Mouse (Mus musculus): Measurements from ENCODE around the gene Gm49387. TPM values are rescaled to one million over a fixed set of nuclear protein-coding genes. Genes with fewer than 3 reads are reported as not detected.

The Gm49387 gene
- total RNA-seq (2021) = 1 to 10 TPM in 1 of 2 experiments, under 1 TPM in 1; 0.47 to 1.5 TPM

DNA sequence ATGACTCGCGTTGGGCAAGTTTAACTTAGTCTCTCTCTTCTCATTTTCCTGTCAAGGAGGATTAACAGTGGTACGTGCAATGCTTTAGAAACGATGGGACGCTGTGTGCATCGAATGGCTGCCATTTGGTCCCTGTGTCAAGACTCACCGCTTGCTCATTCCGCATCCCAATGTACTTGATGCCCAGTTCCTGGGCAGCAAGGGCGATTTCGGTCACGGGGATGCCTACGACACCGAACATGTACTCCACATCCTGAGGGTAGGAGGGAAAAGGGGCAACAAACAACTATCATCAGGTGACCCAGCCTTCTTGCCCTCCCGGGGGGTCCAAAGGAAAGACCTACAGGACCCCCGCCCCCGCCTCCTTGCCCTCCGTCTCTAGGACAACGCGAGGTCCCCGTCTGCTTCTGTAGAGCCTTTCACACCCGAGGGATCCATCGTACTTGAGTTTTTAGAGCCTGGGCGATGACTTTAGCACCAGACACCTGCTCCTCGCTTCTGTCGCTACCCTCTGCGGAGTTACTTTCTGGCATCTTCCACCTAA, at the start of gene Gm49387:
TSS of gene Gm49387 (minus strand) at position 533 of the 544 bp plus-strand sequence.
- no peak for DNase-seq (ENCODE audit: low spot score)
- intact Hi-C loops (cut with DNase I) = no loop called here

DNA sequence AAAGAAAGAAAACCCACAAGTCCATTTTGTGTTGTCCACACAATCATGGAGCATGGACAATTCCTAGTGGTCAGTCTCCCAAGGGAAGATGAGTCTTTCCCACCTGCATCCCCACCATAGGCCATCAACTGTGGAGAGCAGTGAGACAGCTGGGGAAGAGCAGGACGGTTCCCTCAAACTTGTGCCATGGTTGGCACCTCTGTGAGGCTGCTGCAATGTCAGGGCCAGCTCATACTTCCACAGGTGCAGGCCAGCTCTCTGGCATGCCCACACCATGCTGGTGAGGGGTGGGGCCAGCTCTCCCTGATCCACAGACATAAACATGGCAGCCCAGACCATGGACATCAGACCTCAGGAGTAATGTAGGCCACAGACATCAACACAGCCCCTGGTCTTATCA, 45.6 kb upstream of the Gm49387 start:
- intact Hi-C loops (cut with DNase I) = no loop called here
- DNase-seq (ENCODE audit: low spot score) = no peak

DNA sequence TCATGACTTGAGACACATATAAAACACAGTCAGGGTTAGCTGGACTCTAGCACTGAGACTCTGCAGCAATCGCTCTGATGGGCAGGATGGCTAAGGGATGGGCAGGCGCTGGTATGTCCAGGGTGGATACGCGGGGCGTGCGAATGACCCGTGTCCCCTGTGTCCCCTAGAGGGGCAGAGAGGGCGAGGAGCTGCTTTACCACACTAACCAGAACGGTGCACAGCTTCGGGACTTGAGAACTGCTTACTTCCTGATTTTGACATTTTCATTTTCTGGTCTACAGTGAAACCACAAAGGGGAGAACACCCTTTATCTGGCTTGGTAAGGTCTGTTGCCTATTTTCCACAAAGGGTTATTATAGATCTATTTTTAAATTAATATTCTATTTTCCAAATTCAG, 45.0 kb upstream of the Gm49387 start:
- intact Hi-C loops (cut with DNase I) = no loop called here
- DNase-seq (ENCODE audit: low spot score) = no peak

DNA sequence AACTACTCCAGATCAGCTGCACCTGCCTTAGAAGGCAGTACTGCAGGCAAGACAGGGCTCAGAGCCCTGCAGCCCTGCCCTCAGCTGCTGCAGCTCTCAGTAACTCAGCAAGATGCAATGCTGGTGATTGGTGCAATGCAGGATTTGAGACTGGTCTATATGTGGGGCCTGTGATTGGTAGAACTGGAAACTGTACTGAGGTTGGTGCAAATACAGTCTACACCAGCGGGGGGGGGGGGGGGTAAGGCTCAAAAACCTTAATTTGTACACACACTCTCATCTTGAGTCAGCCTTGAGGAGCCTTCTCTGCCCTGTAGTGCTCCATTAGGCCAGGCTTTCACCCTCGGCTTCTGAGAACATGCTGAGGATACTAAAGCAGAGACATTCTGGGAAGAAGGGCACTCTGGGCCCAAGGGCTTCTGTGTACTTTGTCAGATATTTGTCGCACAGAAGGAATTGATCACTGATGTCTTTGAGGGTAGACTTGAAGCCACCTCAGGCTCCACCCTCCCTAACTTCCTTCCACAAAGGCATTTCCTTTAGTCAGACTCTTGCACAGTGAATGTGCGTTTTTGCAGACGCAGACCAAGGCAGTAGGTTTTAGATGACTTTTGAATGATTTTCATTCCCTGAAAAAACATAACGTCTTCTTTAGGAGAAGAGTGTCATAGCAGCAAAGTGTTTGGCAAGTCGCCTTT, 43.8 kb upstream of the Gm49387 start:
- intact Hi-C loops (cut with DNase I) = no loop called here
- DNase-seq (ENCODE audit: low spot score) = no peak

DNA sequence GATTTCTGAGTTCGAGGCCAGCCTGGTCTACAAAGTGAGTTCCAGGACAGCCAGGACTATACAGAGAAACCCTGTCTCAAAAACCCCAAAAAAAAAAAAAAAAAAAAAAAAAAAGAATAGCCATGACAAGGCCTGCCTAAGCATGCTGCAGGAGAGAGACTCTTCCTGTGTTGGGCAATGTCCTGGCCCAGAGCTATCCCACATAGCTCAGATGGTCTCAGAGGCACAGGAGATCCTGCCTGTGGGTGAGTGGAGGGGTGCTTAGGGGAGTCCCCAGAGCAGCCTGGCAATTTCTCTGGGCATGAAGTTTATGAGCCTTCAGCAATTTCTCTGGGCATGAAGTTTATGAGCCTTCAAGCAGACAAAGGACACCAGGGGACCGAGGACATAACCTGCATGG, 42.9 kb upstream of the Gm49387 start:
- DNase-seq (ENCODE audit: low spot score) = no peak
- intact Hi-C loops (cut with DNase I) = no loop called here

DNA sequence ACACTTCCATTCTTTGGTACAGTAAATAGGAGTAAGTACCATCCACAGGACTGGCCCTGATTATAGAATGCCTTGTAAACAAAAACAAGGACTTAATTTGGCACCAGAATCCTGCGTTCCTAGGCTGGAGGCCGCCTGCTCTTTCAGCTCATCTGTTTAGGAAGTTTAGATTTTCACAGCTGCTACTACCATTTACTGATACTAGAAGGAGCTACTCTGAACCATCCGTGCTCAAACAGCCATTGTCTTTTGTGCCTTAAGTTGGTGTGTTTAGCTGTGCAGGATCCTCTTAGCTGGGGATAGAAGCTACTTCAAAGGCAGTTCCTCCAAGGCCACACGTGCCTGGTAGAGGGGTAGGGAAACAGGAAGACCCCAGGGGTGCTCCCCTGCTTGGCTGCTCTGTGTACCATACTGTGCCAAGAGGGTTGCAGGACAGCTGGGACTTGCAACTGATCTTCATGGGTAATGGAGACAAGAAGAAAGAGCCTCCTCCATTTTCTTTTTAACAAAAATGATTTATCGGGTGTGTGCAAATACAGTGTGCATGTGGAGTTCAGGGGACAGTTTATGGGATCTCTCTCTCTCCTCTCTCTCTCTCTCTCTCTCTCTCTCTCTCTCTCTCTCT, 41.4 kb upstream of the Gm49387 start:
- no peak for DNase-seq (ENCODE audit: low spot score)
- intact Hi-C loops (cut with DNase I) = no loop called here

DNA sequence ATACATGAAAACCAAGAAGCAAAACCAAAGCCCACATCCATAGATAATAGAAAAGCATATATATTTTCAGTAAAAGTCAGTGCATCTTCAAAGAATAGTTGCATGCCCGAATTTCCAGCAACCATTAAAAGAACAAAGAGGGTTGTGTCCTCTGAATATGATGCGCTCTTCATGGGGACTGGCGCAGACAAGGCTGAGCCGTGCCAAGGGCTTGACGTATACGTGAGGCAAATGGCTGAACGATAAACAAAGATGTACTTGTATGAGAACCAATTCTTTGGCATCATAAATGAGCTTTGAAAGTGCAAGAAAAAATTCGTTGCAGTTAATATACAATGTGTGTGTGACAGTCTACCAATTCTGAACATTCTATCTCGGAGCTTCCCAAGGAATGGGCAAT, 40.6 kb upstream of the Gm49387 start:
- intact Hi-C loops (cut with DNase I) = no loop called here

DNA sequence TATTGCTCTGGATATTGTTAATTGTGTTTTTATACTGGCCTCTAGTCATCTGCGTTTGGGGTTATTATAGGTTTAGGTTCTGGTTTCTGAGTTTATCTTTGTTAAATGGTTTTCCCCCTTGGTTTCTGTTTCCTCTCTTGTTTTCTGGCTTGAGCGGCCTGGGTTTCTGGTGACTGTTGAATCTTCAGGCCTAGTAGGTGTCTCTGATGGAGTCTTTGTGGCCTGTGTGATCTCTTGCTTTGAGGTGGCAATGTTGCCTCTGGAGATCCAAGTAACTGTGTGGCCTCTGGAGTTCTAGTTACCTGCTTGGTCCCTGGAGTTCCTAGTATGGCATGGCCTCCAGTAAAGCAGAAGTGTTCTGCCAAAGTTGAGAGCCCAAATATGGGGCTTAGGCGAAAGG, 40.0 kb upstream of the Gm49387 start:
- no peak for DNase-seq (ENCODE audit: low spot score)
- intact Hi-C loops (cut with DNase I) = no loop called here

More for the DNA sequence above, 40.6 kb upstream of the Gm49387 start:
- no peak for DNase-seq (ENCODE audit: low spot score)

DNA sequence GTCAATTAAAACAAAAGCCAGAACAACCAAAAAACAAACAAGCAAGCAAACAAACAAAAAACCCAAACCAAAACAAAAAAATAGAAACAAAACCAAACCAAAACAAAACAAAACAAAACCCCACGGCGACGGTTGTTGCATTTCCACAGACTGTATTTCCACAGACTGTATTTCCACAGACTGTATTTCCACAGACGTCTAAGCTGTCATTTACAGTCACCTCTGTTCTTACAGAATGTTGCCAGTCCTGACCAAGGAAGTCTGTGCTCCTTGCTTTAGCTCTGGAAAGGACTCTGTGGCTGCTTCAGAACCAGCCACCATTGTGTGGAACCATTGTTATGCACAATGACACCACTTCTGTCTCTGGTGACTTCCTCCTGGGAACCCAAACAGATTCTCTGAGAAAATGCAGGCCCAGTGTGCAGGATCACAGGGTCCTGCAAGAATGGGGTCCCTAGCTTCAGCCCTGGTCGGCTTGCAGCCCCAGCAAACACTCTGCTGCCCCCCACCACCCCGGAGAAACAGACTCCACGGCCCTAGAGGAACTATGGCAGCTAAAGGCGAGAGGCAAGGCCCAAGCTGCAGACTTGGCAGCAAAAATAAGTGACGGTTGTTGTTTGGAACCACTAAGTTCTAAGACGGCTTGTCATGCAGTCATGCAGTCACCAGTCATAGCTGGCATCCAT, 31.1 kb upstream of the Gm49387 start:
- DNase-seq (ENCODE audit: low spot score) = no peak
- intact Hi-C loops (cut with DNase I) = no loop called here

DNA sequence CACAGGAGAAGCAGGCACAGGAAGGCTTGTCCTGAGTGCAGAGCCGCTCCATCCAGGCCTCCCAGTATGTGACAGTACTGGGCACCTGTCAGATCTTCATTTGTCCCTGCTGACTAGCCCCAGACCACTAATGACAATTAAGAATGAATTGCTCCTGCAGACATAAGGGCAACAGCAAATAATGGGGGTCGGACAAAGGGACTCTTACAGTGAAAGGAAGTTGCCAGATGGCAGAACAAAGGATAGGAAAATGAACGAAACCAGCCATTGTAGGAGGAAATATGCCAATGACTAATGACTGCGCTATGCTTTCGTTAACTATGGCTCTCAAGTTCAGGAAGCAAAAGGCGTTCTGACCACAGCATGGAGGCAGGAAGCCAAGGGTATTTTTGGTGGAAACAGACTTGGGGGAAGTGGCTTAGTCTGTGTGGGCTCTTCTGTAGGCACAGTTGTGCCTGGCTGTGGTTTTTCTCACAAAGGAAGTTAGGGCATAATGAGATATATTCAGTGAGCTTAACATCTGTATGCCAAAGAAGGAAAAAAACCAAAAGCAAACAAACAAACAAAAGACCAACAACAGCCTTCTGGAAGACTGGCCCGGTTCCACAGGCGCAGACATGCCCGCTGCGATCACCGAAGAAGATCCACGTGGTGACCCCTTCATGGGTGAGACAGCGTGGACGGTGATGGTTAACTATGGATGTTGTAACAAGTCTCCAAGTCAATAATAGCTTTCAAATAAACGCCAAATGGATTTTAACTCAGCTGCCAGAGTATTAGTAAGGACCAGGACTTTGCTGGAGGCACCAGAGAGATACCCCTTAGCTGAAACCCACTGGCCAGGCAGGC, 29.2 kb upstream of the Gm49387 start:
- no peak for DNase-seq (ENCODE audit: low spot score)
- intact Hi-C loops (cut with DNase I) = loop anchor here (5.0 kb wide), 1 partner anchor 32 kb away; no protein-coding TSS in a partner anchor

DNA sequence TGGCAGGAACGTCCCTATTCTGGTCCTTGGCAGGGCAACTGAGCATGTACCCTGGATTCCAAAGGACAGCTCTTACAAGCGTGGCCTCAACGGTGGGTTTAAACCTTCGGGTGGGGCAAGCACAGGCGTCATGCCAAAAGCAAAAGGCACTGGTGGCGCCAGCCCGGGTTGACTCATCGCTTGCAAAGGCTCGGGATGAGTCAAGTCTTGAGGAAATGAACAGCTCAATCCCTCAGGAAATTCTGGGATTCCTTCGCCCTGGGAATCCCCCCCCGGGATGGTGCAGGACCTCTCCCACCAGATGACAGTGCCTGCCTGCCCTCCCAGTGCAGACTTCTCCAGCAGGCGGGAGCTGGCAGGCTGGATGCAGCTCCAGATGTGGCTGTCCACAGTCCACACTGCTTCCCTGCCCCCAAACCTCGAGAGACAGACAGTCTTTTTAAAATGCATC, 28.5 kb upstream of the Gm49387 start:
- intact Hi-C loops (cut with DNase I) = loop anchor here (5.0 kb wide), 1 partner anchor 33 kb away; no protein-coding TSS in a partner anchor
- DNase-seq (ENCODE audit: low spot score) = peak; percentile 77

DNA sequence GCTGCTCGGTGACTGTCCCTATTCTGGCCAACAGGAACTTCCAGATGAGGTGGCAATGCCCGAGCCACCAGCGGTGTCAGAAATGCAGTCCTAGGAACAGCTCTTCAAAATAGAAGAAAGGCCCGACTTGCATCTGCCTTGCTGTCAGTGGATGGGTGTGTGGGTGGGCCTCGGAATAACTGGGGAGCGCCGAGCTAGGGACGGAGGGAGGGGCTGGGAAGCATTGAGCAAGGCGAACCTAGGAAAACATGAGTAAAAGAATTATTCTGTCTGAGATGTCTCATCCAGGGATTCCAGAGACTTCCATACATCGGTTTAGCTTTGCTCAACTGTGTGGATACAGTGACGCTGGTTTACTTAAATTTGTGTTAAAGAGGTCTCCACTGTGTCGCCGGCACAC, 27.6 kb upstream of the Gm49387 start:
- intact Hi-C loops (cut with DNase I) = loop anchor here (5.0 kb wide), 1 partner anchor 34 kb away; no protein-coding TSS in a partner anchor

DNA sequence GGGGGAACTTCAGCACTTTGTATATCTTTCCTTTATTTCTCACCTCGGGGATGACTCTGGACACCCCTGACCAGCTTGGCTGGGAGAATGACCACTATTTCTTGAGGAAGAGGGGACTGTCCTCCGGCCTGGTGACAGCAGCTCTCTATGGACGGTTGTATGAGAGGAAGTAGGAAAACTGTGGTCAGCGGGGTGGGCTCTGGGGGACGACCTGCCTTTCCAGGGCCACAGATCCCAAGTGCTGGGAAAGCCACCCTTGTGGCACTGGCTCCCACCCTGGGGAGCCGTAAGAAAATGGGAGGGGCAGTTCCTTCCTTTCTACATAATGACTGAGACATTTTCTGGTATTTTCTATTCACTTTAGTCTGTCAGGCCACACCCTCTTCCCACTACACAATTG, 27.1 kb upstream of the Gm49387 start:
- intact Hi-C loops (cut with DNase I) = loop anchor here (5.0 kb wide), 1 partner anchor 35 kb away; no protein-coding TSS in a partner anchor
- DNase-seq (ENCODE audit: low spot score) = no peak

More for the DNA sequence above, 27.6 kb upstream of the Gm49387 start:
- DNase-seq (ENCODE audit: low spot score) = no peak

DNA sequence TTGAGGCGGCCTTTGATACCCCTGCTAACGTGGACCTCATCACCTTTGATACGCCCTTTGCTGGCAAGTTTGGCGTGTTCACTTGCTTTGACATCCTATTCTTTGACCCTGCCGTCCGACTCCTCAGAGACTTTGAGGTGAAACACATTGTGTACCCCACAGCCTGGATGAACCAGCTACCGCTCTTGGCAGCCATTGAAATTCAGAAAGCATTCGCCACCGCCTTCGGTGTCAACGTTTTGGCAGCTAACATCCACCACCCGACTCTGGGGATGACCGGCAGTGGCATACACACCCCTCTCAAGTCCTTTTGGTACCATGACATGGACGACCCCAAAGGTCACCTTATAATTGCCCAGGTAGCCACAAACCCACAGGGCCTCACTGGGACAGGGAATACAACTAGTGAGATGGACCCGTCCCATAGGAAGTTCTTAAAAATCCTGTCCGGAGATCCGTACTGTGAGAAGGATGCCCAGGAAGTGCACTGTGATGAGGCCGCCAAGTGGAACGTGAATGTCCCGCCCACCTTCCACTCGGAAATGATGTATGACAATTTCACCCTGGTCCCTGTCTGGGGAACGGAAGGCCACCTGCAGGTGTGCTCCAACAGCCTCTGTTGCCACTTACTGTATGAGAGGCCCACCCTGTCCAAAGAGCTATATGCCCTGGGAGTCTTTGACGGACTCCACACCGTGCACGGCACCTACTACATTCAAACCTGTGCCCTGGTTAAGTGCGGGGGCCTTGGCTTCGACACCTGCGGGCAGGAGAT, 26.4 kb upstream of the Gm49387 start:
- intact Hi-C loops (cut with DNase I) = loop anchor here (5.0 kb wide), 1 partner anchor 35 kb away; no protein-coding TSS in a partner anchor
- no peak for DNase-seq (ENCODE audit: low spot score)

DNA sequence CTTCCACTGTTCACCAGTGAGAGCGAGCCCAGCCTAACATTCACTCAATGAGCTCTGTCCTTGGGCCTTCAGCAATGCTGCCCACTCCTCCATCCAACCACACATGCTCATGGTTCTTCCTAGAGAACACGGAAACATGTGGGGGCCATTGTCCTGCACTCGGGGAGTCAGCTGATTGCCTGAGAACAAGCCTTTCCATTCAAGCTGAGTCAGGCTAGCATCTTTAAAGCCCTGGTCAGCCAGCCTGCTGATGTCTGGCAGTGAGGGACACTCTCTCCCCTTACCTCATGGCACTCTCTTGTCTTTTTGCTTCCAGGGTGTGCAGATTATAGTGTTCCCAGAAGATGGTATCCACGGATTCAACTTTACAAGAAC, 24.9 kb upstream of the Gm49387 start:
- intact Hi-C loops (cut with DNase I) = loop anchor here (5.0 kb wide), 1 partner anchor 37 kb away; no protein-coding TSS in a partner anchor
- DNase-seq (ENCODE audit: low spot score) = no peak

DNA sequence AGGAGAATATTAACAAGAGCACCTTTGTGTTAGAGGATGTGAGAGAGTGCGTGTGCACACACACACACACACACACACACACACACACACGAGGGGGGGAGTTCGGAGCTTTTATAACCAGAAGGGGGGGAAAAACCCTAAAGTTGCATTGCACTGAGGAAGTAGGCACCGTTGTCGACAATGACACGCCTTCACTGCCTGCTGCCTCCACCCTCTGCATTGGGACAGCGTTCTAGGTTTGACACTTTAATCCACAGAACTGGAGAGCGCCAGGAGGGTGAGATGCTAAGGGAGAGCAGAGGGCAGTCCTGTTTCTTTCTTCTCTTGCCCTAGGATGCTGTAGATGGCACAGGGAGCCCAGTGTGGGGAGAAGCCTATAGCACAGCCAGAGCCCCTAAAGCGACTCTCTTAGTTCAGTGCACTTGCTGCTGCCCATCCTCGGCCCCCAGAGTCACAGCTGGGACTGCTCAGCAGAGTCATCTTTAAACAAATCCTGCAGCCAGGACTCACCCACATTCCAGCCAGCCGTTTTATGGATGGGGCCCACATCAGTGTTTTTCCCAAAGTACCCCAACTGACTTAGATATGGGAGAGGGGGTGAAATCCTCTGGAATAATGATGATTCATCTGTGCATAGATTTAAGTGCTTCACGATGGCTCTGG, 24.4 kb upstream of the Gm49387 start:
- intact Hi-C loops (cut with DNase I) = loop anchor here (5.0 kb wide), 1 partner anchor 37 kb away; no protein-coding TSS in a partner anchor
- DNase-seq (ENCODE audit: low spot score) = no peak

DNA sequence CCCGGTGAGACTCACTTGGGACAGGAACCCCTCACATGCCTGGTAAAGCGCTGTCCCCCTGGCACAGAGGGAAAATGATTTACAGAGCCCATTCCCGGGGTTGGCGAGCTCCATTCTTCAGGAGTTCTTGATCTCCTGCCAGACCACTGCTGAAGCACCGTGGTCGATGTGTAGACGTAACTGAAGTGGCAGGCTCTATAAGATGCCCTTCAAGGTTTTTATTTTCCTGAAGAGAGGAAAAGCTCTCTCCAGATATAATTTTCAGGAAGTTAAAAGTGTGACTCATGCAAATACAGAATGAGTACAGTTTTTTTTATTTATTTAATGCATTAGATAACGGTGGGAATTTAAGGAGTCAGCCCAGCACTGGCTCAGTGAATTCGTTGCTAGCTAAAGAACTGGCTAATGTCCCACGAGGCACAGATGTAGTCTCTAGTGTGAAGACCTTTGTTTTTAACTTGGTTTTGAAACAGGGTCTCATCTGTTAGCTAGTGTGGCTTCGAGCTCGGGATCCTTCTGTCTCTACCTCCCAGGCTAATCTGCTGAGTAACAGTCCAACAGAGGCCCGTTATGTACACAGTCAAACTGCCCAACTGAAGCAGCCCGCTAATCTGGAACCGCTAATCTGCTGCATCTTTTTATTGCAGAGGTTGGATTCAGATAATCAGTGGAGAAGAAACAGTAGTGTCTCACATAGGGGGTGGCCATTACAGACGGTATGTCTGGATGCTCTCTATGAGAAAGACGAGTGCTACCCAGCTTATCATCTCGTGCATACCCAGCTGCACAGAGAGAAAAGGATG, 23.6 kb upstream of the Gm49387 start:
- DNase-seq (ENCODE audit: low spot score) = no peak
- intact Hi-C loops (cut with DNase I) = no loop called here

Data from heart, postnatal 25 days (tissue).